Mouse (Mus musculus) left cerebral cortex, adult 18-20 months (tissue): ENCODE measurements around the gene Hacd3. TPM values are rescaled to one million over a fixed set of nuclear protein-coding genes. Genes with fewer than 3 reads are reported as not detected.
"Not testable (repeated sequence)": the region's sequence is repeated elsewhere in the genome, so short reads cannot be mapped to it uniquely, and the experiment has no call there.

Experiments
- DNase-seq, 2 experiments: peaks; one replicate each; pipeline ENCODE4 v3.0.0; 2021 to 2022; ENCODE audit warnings: low spot score in 2 of 2, mixed read lengths in 1 of 2
- long read RNA-seq, 2 experiments: library from polyadenylated mRNA; stranded (forward); transcript quantifications; one replicate each; pipeline ENCODE4 v2.0.0; 2021
- total RNA-seq, 2 experiments: library from RNA; stranded (reverse); gene quantifications; 2 replicates each; pipeline ENCODE4 v1.2.3; 2021

The Hacd3 gene
- 100 to 1,000 TPM; 154 to 160 TPM for total RNA-seq
- long read RNA-seq, experiment 1, transcript Hacd3-201 (11 exons, 2,709 nt): major isoform, 211 of 253 reads
- long read RNA-seq, experiment 1, partial matches to known transcripts: 15 of 253 reads
- long read RNA-seq, experiment 1, other reads (novel, unspliced or antisense): 27 of 253 reads
- long read RNA-seq, experiment 2, transcript Hacd3-201 (11 exons, 2,709 nt): major isoform, 155 of 170 reads
- long read RNA-seq, experiment 2, partial matches to known transcripts: 10 of 170 reads
- long read RNA-seq, experiment 2, other reads (novel, unspliced or antisense): 5 of 170 reads

- peak; percentile 89 to 91 for DNase-seq
These were observed at the start of gene Hacd3 for GRCm38 (mm10) chr9:65020991-65021886. Gene Hacd3 (minus strand): TSS chr9:65021693.

GRCm38 (mm10) chr9:65070587-65070986 lies 49.1 kb upstream of the Hacd3 start:
- no peak for DNase-seq

GRCm38 (mm10) chr9:65064251-65064650 lies 42.8 kb upstream of the Hacd3 start:
- no peak for DNase-seq

GRCm38 (mm10) chr9:65050981-65051380 lies 29.5 kb upstream of the Hacd3 start:
- DNase-seq: no peak

- no peak for DNase-seq
These were observed 27.9 kb upstream of the Hacd3 start for GRCm38 (mm10) chr9:65049422-65049821.

- no peak for DNase-seq
These were observed 25.5 kb upstream of the Hacd3 start for GRCm38 (mm10) chr9:65046993-65047392.

- DNase-seq: no peak
These were observed 19.9 kb upstream of the Hacd3 start for GRCm38 (mm10) chr9:65041430-65041829.

- no peak for DNase-seq
These were observed 15.4 kb upstream of the Hacd3 start for GRCm38 (mm10) chr9:65036861-65037260.

GRCm38 (mm10) chr9:65036456-65036855 lies 15.0 kb upstream of the Hacd3 start:
- DNase-seq: peak; percentile 44 to 52

- peak; percentile 89 to 95 for DNase-seq
These were observed 11.0 kb upstream of the Hacd3 start, which contains the start of gene Dpp8 for GRCm38 (mm10) chr9:65032269-65033108. Gene Dpp8 (plus strand): TSS chr9:65032414.

GRCm38 (mm10) chr9:65031894-65032268 lies 10.4 kb upstream of the Hacd3 start:
- no peak for DNase-seq

GRCm38 (mm10) chr9:65031355-65031754 lies 9.9 kb upstream of the Hacd3 start:
- not testable (repeated sequence) for DNase-seq

GRCm38 (mm10) chr9:65028313-65028712 lies 6.8 kb upstream of the Hacd3 start:
- DNase-seq: no peak

GRCm38 (mm10) chr9:65027241-65027640 lies 5.7 kb upstream of the Hacd3 start:
- DNase-seq: no peak

- no peak for DNase-seq
These were observed 2.0 kb upstream of the Hacd3 start for GRCm38 (mm10) chr9:65023447-65023846.

GRCm38 (mm10) chr9:65022580-65023135 lies 1.2 kb upstream of the Hacd3 start:
- no peak for DNase-seq

- DNase-seq: no peak
These were observed 540 bp upstream of the Hacd3 start for GRCm38 (mm10) chr9:65021887-65022579.

GRCm38 (mm10) chr9:65020128-65020527 lies 1.4 kb downstream of the Hacd3 start:
- DNase-seq: no peak

- DNase-seq: no peak
These were observed 2.3 kb downstream of the Hacd3 start for GRCm38 (mm10) chr9:65019146-65019545.

- no peak for DNase-seq
These were observed 2.8 kb downstream of the Hacd3 start for GRCm38 (mm10) chr9:65018588-65019121.
